Mouse (Mus musculus) testis, adult 2 months (tissue): ENCODE data around the gene Tmem51. TPM values are rescaled to one million over a fixed set of nuclear protein-coding genes. Genes with fewer than 3 reads are reported as not detected.

Source experiments
- H3K27ac ChIP-seq: fragments of 200-500 bp; 2 replicates; pipeline ENCODE4 v1.5.1; 2012; ENCODE audit warnings: low read depth, low read length; ENCODE audit not compliant: control insufficient read depth, insufficient read depth
- H3K27me3 ChIP-seq: fragments of 200-500 bp; 2 replicates; pipeline ENCODE4 v1.6.1; 2012; ENCODE audit warnings: mild to moderate bottlenecking, low read length, moderate library complexity; ENCODE audit not compliant: control insufficient read depth, insufficient read depth
- H3K36me3 ChIP-seq: fragments of 200-500 bp; 2 replicates; pipeline ENCODE4 v1.6.1; 2012; ENCODE audit warnings: mild to moderate bottlenecking, low read length; ENCODE audit not compliant: control insufficient read depth, insufficient read depth
- H3K4me1 ChIP-seq: fragments of 200-500 bp; 2 replicates; pipeline ENCODE4 v1.6.1; 2012; ENCODE audit warnings: low read length; ENCODE audit not compliant: control insufficient read depth, insufficient read depth
- H3K4me3 ChIP-seq: fragments of 200-500 bp; 2 replicates; pipeline ENCODE4 v1.5.1; 2012; ENCODE audit warnings: low read depth, mild to moderate bottlenecking, low read length, moderate library complexity, mixed read lengths; ENCODE audit not compliant: control insufficient read depth
- CTCF ChIP-seq: fragments of 200-500 bp; IDR thresholded peaks from 2 replicates; pipeline ENCODE4 v1.5.1; 2012; ENCODE audit warnings: low read depth, mild to moderate bottlenecking, inconsistent platforms, low read length, moderate library complexity; ENCODE audit not compliant: control insufficient read depth, insufficient read depth, insufficient replicate concordance
- POLR2A ChIP-seq: fragments of 200-500 bp; IDR thresholded peaks from 2 replicates; pipeline ENCODE4 v1.6.1; 2012; ENCODE audit warnings: low read depth, mild to moderate bottlenecking, inconsistent platforms, low read length, moderate library complexity; ENCODE audit not compliant: control insufficient read depth
- polyA plus RNA-seq: library from polyadenylated mRNA; depleted of rRNA; stranded (reverse); fragments of >200 nt; gene quantifications from 2 replicates; pipeline ENCODE4 v1.2.3, GENCODE M21; 2012

The Tmem51 gene
- polyA plus RNA-seq, 1 experiment: 2.3 TPM

- TF ChIP-seq POLR2A: no peak
- TF ChIP-seq CTCF: no peak
Measured at GRCm38 (mm10) chr4:142074060-142074732, 9.9 kb downstream of the Tmem51 start.

GRCm38 (mm10) chr4:142071243-142071991 lies 12.7 kb downstream of the Tmem51 start:
- H3K27me3 ChIP-seq: no peaks in the 10 kb centered on the region
- H3K36me3 ChIP-seq: no peaks in the 10 kb centered on the region
- H3K4me1 ChIP-seq: no peaks in the 10 kb centered on the region; the same call in 1 of the 2 replicates
- no peak overlapping the region for H3K4me3 ChIP-seq
- TF ChIP-seq POLR2A: no peak
- TF ChIP-seq CTCF: no peak
- H3K27ac ChIP-seq: no peak overlapping the region

More at GRCm38 (mm10) chr4:142074060-142074732, 9.9 kb downstream of the Tmem51 start:
- no peak overlapping the region for H3K27ac ChIP-seq
- no peak overlapping the region for H3K4me3 ChIP-seq
- peaks cover 2% of the 10 kb centered on the region; the same call in 1 of the 2 replicates for H3K4me1 ChIP-seq
- H3K36me3 ChIP-seq: no peaks in the 10 kb centered on the region
- H3K27me3 ChIP-seq: no peaks in the 10 kb centered on the region

DNA sequence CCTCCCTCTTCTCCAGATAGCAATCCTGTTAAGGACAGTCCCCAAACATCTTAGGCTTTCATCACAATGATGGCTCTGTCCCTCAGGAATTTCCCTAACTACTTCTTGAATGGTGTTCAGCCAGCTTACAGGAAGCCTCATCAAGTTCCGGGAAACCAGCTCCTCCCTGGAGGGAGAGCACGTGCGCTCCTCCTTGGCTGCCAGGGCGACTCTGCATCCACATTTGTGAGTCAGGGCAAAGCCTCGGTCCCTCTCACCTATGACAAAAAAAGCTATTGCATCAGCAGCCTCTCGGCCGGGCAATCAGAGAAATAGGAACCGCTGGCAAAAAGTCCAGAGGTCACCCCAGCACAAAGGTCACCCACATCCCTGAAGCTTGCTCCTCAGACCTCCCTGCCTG lies 13.3 kb downstream of the Tmem51 start:
- no peak for TF ChIP-seq CTCF
- TF ChIP-seq POLR2A: no peak
- Histone ChIP-seq H3K27ac (no peak overlapping the region), H3K4me3 (no peak overlapping the region; the same call in 1 of the 2 replicates), H3K27me3 (no peaks in the 10 kb centered on the region), H3K4me1 (no peaks in the 10 kb centered on the region; the same call in 1 of the 2 replicates), H3K36me3 (no peaks in the 10 kb centered on the region)

DNA sequence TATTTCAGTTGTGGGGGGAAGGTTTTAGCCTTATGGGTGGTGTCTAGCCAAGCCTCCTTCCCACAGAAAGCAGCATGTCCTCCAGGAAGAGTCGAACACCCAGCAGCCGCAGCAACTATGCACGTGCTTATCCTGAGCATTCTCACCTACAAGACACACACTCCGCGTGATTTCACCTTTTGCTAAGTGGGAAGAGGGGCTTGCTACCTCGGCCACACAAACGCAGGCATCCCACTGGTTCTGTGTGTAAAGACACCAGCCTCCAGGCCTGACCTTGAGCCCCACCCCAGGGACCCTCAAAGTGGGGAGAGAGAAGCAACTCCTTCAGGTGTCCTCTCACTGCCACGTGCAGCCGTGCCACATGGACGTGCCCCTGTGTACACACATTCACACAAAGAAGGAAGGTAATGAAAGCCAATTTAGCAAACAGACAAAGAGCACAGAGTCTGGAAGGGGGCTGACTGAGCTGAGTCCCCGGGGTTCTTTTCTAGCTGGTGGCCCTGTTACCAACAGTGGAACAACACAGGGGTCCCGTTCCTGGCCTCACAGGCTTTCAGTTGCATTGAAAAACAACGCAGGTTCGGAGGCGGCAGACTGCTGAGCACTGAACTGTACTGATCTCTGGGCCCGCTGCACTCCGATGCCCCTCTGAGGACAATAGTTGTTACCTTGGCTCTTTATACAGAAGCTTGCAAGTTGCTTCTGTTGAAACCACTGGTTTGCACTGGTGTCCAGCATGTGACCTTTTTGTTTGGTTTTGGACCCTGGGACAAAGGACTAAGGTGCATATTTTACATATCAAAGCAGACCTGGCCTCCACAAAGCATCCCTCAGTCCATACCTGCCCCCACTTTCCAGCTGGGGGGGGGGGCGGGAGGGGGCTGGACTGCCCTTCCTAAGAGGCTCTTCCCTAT lies 14.9 kb downstream of the Tmem51 start:
- H3K4me3 ChIP-seq: no peak overlapping the region
- H3K27ac ChIP-seq: no peak overlapping the region
- no peaks in the 10 kb centered on the region for H3K27me3 ChIP-seq
- H3K36me3 ChIP-seq: no peaks in the 10 kb centered on the region
- no peaks in the 10 kb centered on the region; the same call in 1 of the 2 replicates for H3K4me1 ChIP-seq
- no peak for TF ChIP-seq POLR2A
- no peak for TF ChIP-seq CTCF

DNA sequence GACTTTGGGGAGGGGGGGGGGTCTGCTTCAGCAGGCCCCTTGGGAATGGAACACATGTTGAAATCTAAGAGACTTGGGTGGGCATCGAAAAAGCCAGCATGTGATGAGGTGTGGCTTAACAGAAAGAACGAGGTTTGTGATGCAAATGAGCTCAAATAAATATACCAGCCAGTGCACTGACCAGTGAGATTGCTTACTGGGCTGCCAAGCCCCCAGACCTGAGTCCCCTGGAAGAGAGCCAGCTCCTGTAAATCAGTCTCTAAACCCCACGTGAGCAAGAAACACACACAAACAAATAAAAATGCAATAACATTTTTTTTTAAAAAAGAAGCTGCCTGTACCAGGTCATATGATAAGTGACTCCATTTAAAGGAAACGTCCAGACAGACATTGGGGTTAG lies 17.5 kb downstream of the Tmem51 start:
- no peaks in the 10 kb centered on the region for H3K36me3 ChIP-seq
- no peaks in the 10 kb centered on the region; the same call in 1 of the 2 replicates for H3K4me1 ChIP-seq
- no peak overlapping the region for H3K4me3 ChIP-seq
- TF ChIP-seq POLR2A (no peak), CTCF (no peak)
- no peaks in the 10 kb centered on the region for H3K27me3 ChIP-seq
- no peak overlapping the region for H3K27ac ChIP-seq

DNA sequence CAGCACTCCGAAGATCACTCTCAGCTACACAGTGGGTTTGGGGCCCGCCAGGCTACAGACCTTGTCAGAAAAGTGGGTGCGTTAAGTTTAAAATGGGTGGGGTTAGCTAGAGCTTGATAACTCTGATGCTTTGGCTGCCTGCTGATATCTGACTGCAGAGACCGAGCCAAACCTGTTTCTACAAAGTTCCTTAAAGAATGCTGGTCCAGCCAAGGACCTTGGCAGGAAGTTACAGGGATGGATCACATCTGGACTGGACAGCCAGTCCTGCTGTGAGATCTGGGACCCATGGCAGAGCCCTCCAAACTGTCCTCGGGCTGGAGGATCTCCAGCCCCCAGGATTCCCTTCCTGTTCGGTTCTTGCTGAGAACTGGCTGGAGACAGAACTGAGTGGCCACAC lies 18.3 kb downstream of the Tmem51 start:
- no peaks in the 10 kb centered on the region for H3K27me3 ChIP-seq
- H3K27ac ChIP-seq: no peak overlapping the region
- TF ChIP-seq POLR2A (no peak), CTCF (no peak)
- no peaks in the 10 kb centered on the region for H3K36me3 ChIP-seq
- no peaks in the 10 kb centered on the region for H3K4me1 ChIP-seq
- H3K4me3 ChIP-seq: no peak overlapping the region
